In genomic region chr6:87722631-87723030, GRCm38 (mm10) we compare ENCODE assay signal across 9 mouse cellular contexts. TPM values are rescaled to one million over a fixed set of nuclear protein-coding genes. Genes with fewer than 3 reads are reported as not detected.
A peak's percentile ranks its signal among the peaks of the same experiment; 100 is the strongest.
DNase-seq lines count a peak whose midpoint lies in the region; ATAC-seq and TF ChIP-seq lines count a peak whose summit lies in the region.
"Had no signal": no experiment of that assay in that cellular context is flagged by ENCODE, and none has a peak within 500 bp of the region (broad histone marks: within the 10 kb centered on the region; RNA-seq: fewer than 3 reads in every experiment).

No protein-coding gene starts in this region.

- H3K4me3 ChIP-seq in ES-E14 (ENCODE audit: insufficient read depth in 1 of 2, low read depth in 1 of 2, low read length in 2 of 2, poor library complexity in 1 of 2, severe bottlenecking in 1 of 2): peak overlapping the region in 1 of 2 experiments; percentile 47; a peak in 2 of 4 replicates
- no peak overlapping the region for H3K4me3 ChIP-seq in forebrain, postnatal 0 days (ENCODE audit: low read depth, low read length)
- no peak overlapping the region for H3K4me3 ChIP-seq in lung, embryonic 16.5 days (ENCODE audit: low read length)

- H3K4me2 ChIP-seq in forebrain, postnatal 0 days (ENCODE audit: low read depth): no peak overlapping the region; the same call in 1 of the 2 replicates
- no peak overlapping the region for H3K4me2 ChIP-seq in lung, embryonic 16.5 days (ENCODE audit: low read depth, low read length)

- DNase-seq in CD4-positive, CD25-positive, alpha-beta regulatory T cell, adult 2 months (ENCODE audit: low read depth, low spot score): peak; percentile 70
- DNase-seq in ES-E14 (ENCODE audit: low read depth, low spot score): peak; percentile 84
- peak; percentile 71 for DNase-seq in forebrain, postnatal 0 days
- peak; percentile 52 to 56 for DNase-seq in right cerebral cortex, adult 2 months (ENCODE audit: low spot score in 2 of 2)
- DNase-seq in spleen, adult 12 weeks (ENCODE audit: low spot score): no peak
- no peak for DNase-seq in gastrocnemius, adult 8-10 months (ENCODE audit: low spot score in 2 of 2)

- TF ChIP-seq CTCF in forebrain, postnatal 0 days (IDR thresholded peaks at IDR 0.05; ENCODE audit: low read depth): no peak

- H3K4me1 ChIP-seq in ES-E14 (ENCODE audit: control insufficient read depth in 2 of 2, insufficient read depth in 2 of 2, low read length in 2 of 2, poor library complexity in 1 of 2): peaks cover 0 to 3% of the 10 kb centered on the region in 2 experiments; a peak in 1 of 4 replicates
- no peaks in the 10 kb centered on the region for H3K4me1 ChIP-seq in forebrain, postnatal 0 days (ENCODE audit: insufficient read depth)
- peaks cover 2% of the 10 kb centered on the region; the same call in 1 of the 2 replicates for H3K4me1 ChIP-seq in lung, embryonic 16.5 days (replicated peaks; ENCODE audit: control insufficient read depth, insufficient read depth, low read length)

- no peaks in the 10 kb centered on the region for H3K9me3 ChIP-seq in ES-E14 (ENCODE audit: control insufficient read depth, insufficient read depth, low read depth, low read length)
- H3K9me3 ChIP-seq in forebrain, postnatal 0 days (ENCODE audit: low read length): no peaks in the 10 kb centered on the region
- no peaks in the 10 kb centered on the region for H3K9me3 ChIP-seq in lung, embryonic 16.5 days (ENCODE audit: control insufficient read depth, low read length)

- in situ Hi-C loops in ES-E14 (cut with MboI; ENCODE audit: low sequenced_read_pairs in 2 of 2, unreplicated experiment in 2 of 2): no loop called here

- H3K27me3 ChIP-seq in forebrain, postnatal 0 days (ENCODE audit: insufficient read depth, low read length): no peaks in the 10 kb centered on the region
- H3K27me3 ChIP-seq in lung, embryonic 16.5 days (ENCODE audit: control insufficient read depth, insufficient read depth, low read depth, low read length): no peaks in the 10 kb centered on the region

- H3K27ac ChIP-seq in ES-E14 (ENCODE audit: insufficient read depth, low read depth, low read length, poor library complexity, severe bottlenecking): no peak overlapping the region
- H3K27ac ChIP-seq in forebrain, postnatal 0 days (ENCODE audit: low read depth, low read length): no peak overlapping the region
- H3K27ac ChIP-seq in lung, embryonic 16.5 days (ENCODE audit: low read length): no peak overlapping the region
- H3K27ac ChIP-seq: liver, embryonic 14.5 days had no signal

- ATAC-seq in forebrain, postnatal 0 days: peak; percentile 98
- ATAC-seq in inflammation-experienced regulatory T-cells, adult 6 months: peak; percentile 69
- peak; percentile 74 for ATAC-seq in lung, embryonic 16.5 days (ENCODE audit: low read depth)

- no peak overlapping the region for H3K9ac ChIP-seq in ES-E14 (ENCODE audit: insufficient read depth, low read depth, low read length, poor library complexity, severe bottlenecking)
- H3K9ac ChIP-seq in forebrain, postnatal 0 days: no peak overlapping the region
- H3K9ac ChIP-seq in lung, embryonic 16.5 days (ENCODE audit: low read length): no peak overlapping the region
- H3K9ac ChIP-seq: liver, embryonic 14.5 days had no signal

- H3K36me3 ChIP-seq in ES-E14 (ENCODE audit: control insufficient read depth, insufficient read depth, low read length, poor library complexity, severe bottlenecking): no peaks in the 10 kb centered on the region
- H3K36me3 ChIP-seq in forebrain, postnatal 0 days (ENCODE audit: insufficient read depth): no peaks in the 10 kb centered on the region
- no peaks in the 10 kb centered on the region for H3K36me3 ChIP-seq in lung, embryonic 16.5 days (ENCODE audit: control insufficient read depth, insufficient read depth, low read length)

- WGBS in forebrain, postnatal 0 days: 6% methylated on average over 13 of the region's 13 CpGs
- WGBS in lung, embryonic 16.5 days: 7% methylated on average over 13 of the region's 13 CpGs

TF ChIP-seq in ES-E14, 5 proteins besides CTCF, POLR2A, EP300 and RAD21:
- TF ChIP-seq ZNF384 (IDR thresholded peaks at IDR 0.05; ENCODE audit: low read depth, low read length) (no peak), HCFC1 (IDR thresholded peaks at IDR 0.05; ENCODE audit: borderline replicate concordance, insufficient read depth, low read length) (no peak), ZC3H11A (IDR thresholded peaks at IDR 0.05; ENCODE audit: borderline replicate concordance, low read depth, low read length) (no peak), CHD2 (IDR thresholded peaks at IDR 0.05; ENCODE audit: low read depth, low read length) (no peak), MAFK (IDR thresholded peaks at IDR 0.05; ENCODE audit: insufficient read depth, low read depth, low read length) (no peak)
TF ChIP-seq in ES-E14: peak in this region for 0.

RNA-seq across cellular contexts. Expression of gene Efcc1, which starts 8.0 kb away (rescaled TPM):
- total RNA-seq in ES-E14 (2012; rRNA removed): not detected in 2 replicates
- 4.8 and 7.3 TPM in 2 replicates for total RNA-seq in forebrain, postnatal 0 days (2014; rRNA removed)
- polyA plus RNA-seq in forebrain, postnatal 0 days (2015; fragmentation: Nextera tagmentation; extraction: Ambion mirVana): 4.7 and 7.8 TPM in 2 replicates
- under 1 TPM in 2 of 3 experiments, not detected in 1; 0.30 to 0.87 TPM for polyA plus RNA-seq in inflammation-experienced regulatory T-cells, adult 6 months (2017; shearing (Covaris generic))
- 4.5 and 5.3 TPM in 2 replicates for polyA plus RNA-seq in lung, embryonic 16.5 days (2015; fragmentation: Nextera tagmentation; extraction: Ambion mirVana)
- under 1 TPM; 0.51 to 0.94 (median 0.78) TPM for total RNA-seq in gastrocnemius, adult 8-10 months (2022)

RNA-seq across cellular contexts. Expression of gene Aplf, which starts 50.6 kb away (rescaled TPM):
- 9.1 and 10.4 TPM in 2 replicates for total RNA-seq in ES-E14 (2012; rRNA removed)
- 8.1 and 9.1 TPM in 2 replicates for total RNA-seq in forebrain, postnatal 0 days (2014; rRNA removed)
- polyA plus RNA-seq in forebrain, postnatal 0 days (2015; fragmentation: Nextera tagmentation; extraction: Ambion mirVana): 8.8 and 12.0 TPM in 2 replicates
- 1 to 10 TPM; 4.3 to 5.4 (median 4.8) TPM for polyA plus RNA-seq in inflammation-experienced regulatory T-cells, adult 6 months (2017; shearing (Covaris generic))
- 13.5 and 14.3 TPM in 2 replicates for polyA plus RNA-seq in lung, embryonic 16.5 days (2015; fragmentation: Nextera tagmentation; extraction: Ambion mirVana)
- 1 to 10 TPM; 2.3 to 3.1 (median 2.8) TPM for total RNA-seq in gastrocnemius, adult 8-10 months (2022)

RNA-seq across cellular contexts. Expression of gene Gp9, which starts 55.2 kb away (rescaled TPM):
- not detected in 2 replicates for total RNA-seq in ES-E14 (2012; rRNA removed)
- 0.33 TPM in 1 of 2 replicates, not detected in the other for total RNA-seq in forebrain, postnatal 0 days (2014; rRNA removed)
- polyA plus RNA-seq in forebrain, postnatal 0 days (2015; fragmentation: Nextera tagmentation; extraction: Ambion mirVana): 0.18 and 0.28 TPM in 2 replicates
- under 1 TPM in 1 of 3 experiments, not detected in 2; 0.41 TPM for polyA plus RNA-seq in inflammation-experienced regulatory T-cells, adult 6 months (2017; shearing (Covaris generic))
- polyA plus RNA-seq in lung, embryonic 16.5 days (2015; fragmentation: Nextera tagmentation; extraction: Ambion mirVana): 3.4 and 7.1 TPM in 2 replicates
- not detected for total RNA-seq in gastrocnemius, adult 8-10 months (2022)

Comparison
In these comparisons a context has a peak if more than half of its experiments do, and no peak if none do; other contexts are left out.
1. DNase-seq: peak in CD4-positive, CD25-positive, alpha-beta regulatory T cell, adult 2 months (single experiment), ES-E14 (single experiment), forebrain, postnatal 0 days (single experiment) and right cerebral cortex, adult 2 months (2 of 2); none in spleen, adult 12 weeks (single experiment) and gastrocnemius, adult 8-10 months (0 of 2).
2. Peak in every context shown above with its lines, with median percentiles within 50 percentile points of each other: ATAC-seq.